Mouse (Mus musculus): Measurements from ENCODE around the gene Tbc1d15. TPM values are rescaled to one million over a fixed set of nuclear protein-coding genes. Genes with fewer than 3 reads are reported as not detected.

Tbc1d15 gene
- polyA plus RNA-seq, 1 experiment, result 3.1 TPM

- 95% methylated on average over 9 of the region's 9 CpGs for WGBS
- TF ChIP-seq POLR2A (IDR thresholded peaks at IDR 0.05; ENCODE audit: low read depth, low read length) (no peak), CTCF (IDR thresholded peaks at IDR 0.05; ENCODE audit: extremely low read depth, insufficient read depth, insufficient read length, insufficient replicate concordance) (no peak)
Measured at GRCm38 (mm10) chr10:115290671-115291070, 39.4 kb upstream of the Tbc1d15 start.

GRCm38 (mm10) chr10:115288856-115289255 is 37.6 kb upstream of the Tbc1d15 start:
- peaks cover 32% of the 10 kb centered on the region for H3K36me3 ChIP-seq (ENCODE audit: control insufficient read depth, insufficient read depth, low read length)
- H3K27ac ChIP-seq (ENCODE audit: insufficient read depth, low read length), result no peak overlapping the region
- 88% methylated on average over 8 of the region's 8 CpGs for WGBS
- TF ChIP-seq CTCF (IDR thresholded peaks at IDR 0.05; ENCODE audit: extremely low read depth, insufficient read depth, insufficient read length, insufficient replicate concordance) (no peak), POLR2A (IDR thresholded peaks at IDR 0.05; ENCODE audit: low read depth, low read length) (no peak)
- no peaks in the 10 kb centered on the region for H3K4me1 ChIP-seq (ENCODE audit: control insufficient read depth, insufficient read depth, insufficient read length)
- H3K4me3 ChIP-seq (ENCODE audit: extremely low read depth, insufficient read depth, insufficient read length), result no peak overlapping the region
- no peak for DNase-seq (ENCODE audit: low read depth in 1 of 2, low spot score in 2 of 2)
- H3K27me3 ChIP-seq (ENCODE audit: control insufficient read depth, insufficient read depth, low read length), result no peaks in the 10 kb centered on the region

More at GRCm38 (mm10) chr10:115290671-115291070, 39.4 kb upstream of the Tbc1d15 start:
- Histone ChIP-seq H3K27ac (ENCODE audit: insufficient read depth, low read length) (no peak overlapping the region), H3K36me3 (ENCODE audit: control insufficient read depth, insufficient read depth, low read length) (peaks cover 41% of the 10 kb centered on the region), H3K27me3 (ENCODE audit: control insufficient read depth, insufficient read depth, low read length) (no peaks in the 10 kb centered on the region), H3K4me3 (ENCODE audit: extremely low read depth, insufficient read depth, insufficient read length) (no peak overlapping the region), H3K4me1 (ENCODE audit: control insufficient read depth, insufficient read depth, insufficient read length) (no peaks in the 10 kb centered on the region)
- no peak for DNase-seq (ENCODE audit: low read depth in 1 of 2, low spot score in 2 of 2)

DNA sequence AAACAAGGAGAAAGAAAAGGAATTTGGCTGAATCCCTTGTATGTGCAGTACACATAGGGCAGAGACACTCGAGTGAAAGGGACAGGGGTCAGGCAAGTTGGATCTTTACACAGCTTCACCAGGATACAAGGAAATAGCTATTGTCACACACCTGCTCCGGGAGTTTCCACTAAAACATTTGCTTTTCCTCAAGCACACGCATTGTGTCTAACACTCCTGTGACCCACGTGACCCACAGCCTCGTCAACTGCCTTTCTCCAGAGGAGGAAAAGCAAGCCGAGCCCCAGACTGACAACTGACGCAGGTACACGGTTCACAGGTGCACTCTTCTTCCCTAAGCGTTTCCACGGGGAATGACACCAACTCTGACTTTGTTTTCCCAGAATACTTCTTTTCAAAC is 32.9 kb upstream of the Tbc1d15 start:
- H3K27me3 ChIP-seq (ENCODE audit: control insufficient read depth, insufficient read depth, low read length), result no peaks in the 10 kb centered on the region
- no peak overlapping the region for H3K4me3 ChIP-seq (ENCODE audit: extremely low read depth, insufficient read depth, insufficient read length)
- H3K36me3 ChIP-seq (ENCODE audit: control insufficient read depth, insufficient read depth, low read length), result peaks cover 10% of the 10 kb centered on the region
- WGBS, result 81% methylated on average over 10 of the region's 10 CpGs
- no peaks in the 10 kb centered on the region for H3K4me1 ChIP-seq (ENCODE audit: control insufficient read depth, insufficient read depth, insufficient read length)
- no peak for TF ChIP-seq CTCF (IDR thresholded peaks at IDR 0.05; ENCODE audit: extremely low read depth, insufficient read depth, insufficient read length, insufficient replicate concordance)
- TF ChIP-seq POLR2A (IDR thresholded peaks at IDR 0.05; ENCODE audit: low read depth, low read length), result no peak
- DNase-seq (ENCODE audit: low read depth in 1 of 2, low spot score in 2 of 2), result no peak
- H3K27ac ChIP-seq (ENCODE audit: insufficient read depth, low read length), result no peak overlapping the region

DNA sequence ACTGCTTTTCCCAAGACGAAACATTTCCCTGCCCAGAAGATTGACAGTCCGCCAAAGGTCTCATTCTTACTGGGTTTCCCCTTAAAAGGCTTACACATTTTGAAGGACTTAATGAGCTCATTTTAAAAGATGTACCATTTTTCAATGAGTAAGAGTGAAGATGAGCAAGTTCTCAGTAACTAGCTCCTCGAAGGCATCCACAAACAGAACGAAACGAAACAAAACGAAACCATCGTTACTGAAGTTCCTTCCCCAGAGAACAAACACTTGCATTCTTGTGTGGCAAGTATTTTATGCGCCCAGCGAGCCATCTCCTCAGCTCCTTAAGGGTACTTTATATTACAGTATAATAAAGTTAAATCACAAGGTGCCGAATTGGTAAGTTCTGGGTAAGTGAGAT is 30.1 kb upstream of the Tbc1d15 start:
- TF ChIP-seq POLR2A (IDR thresholded peaks at IDR 0.05; ENCODE audit: low read depth, low read length), result no peak
- TF ChIP-seq CTCF (IDR thresholded peaks at IDR 0.05; ENCODE audit: extremely low read depth, insufficient read depth, insufficient read length, insufficient replicate concordance), result no peak
- H3K27me3 ChIP-seq (ENCODE audit: control insufficient read depth, insufficient read depth, low read length), result no peaks in the 10 kb centered on the region
- H3K27ac ChIP-seq (ENCODE audit: insufficient read depth, low read length), result no peak overlapping the region
- no peak overlapping the region for H3K4me3 ChIP-seq (ENCODE audit: extremely low read depth, insufficient read depth, insufficient read length)
- no peak for DNase-seq (ENCODE audit: low read depth in 1 of 2, low spot score in 2 of 2)
- WGBS, result 92% methylated on average over 10 of the region's 10 CpGs
- peaks cover under 1% of the 10 kb centered on the region for H3K36me3 ChIP-seq (ENCODE audit: control insufficient read depth, insufficient read depth, low read length)
- no peaks in the 10 kb centered on the region for H3K4me1 ChIP-seq (ENCODE audit: control insufficient read depth, insufficient read depth, insufficient read length)

GRCm38 (mm10) chr10:115271649-115272048 is 20.4 kb upstream of the Tbc1d15 start:
- no peak for TF ChIP-seq CTCF (IDR thresholded peaks at IDR 0.05; ENCODE audit: extremely low read depth, insufficient read depth, insufficient read length, insufficient replicate concordance)
- DNase-seq (ENCODE audit: low read depth in 1 of 2, low spot score in 2 of 2), result no peak
- Histone ChIP-seq H3K36me3 (ENCODE audit: control insufficient read depth, insufficient read depth, low read length) (no peaks in the 10 kb centered on the region), H3K27me3 (ENCODE audit: control insufficient read depth, insufficient read depth, low read length) (no peaks in the 10 kb centered on the region), H3K4me3 (ENCODE audit: extremely low read depth, insufficient read depth, insufficient read length) (no peak overlapping the region), H3K27ac (ENCODE audit: insufficient read depth, low read length) (no peak overlapping the region), H3K4me1 (ENCODE audit: control insufficient read depth, insufficient read depth, insufficient read length) (no peaks in the 10 kb centered on the region)
- WGBS, result 74% methylated on average over 5 of the region's 5 CpGs

- Histone ChIP-seq H3K27ac (ENCODE audit: insufficient read depth, low read length) (no peak overlapping the region), H3K36me3 (ENCODE audit: control insufficient read depth, insufficient read depth, low read length) (no peaks in the 10 kb centered on the region), H3K4me3 (ENCODE audit: extremely low read depth, insufficient read depth, insufficient read length) (no peak overlapping the region), H3K27me3 (ENCODE audit: control insufficient read depth, insufficient read depth, low read length) (no peaks in the 10 kb centered on the region), H3K4me1 (ENCODE audit: control insufficient read depth, insufficient read depth, insufficient read length) (no peaks in the 10 kb centered on the region)
- TF ChIP-seq CTCF (IDR thresholded peaks at IDR 0.05; ENCODE audit: extremely low read depth, insufficient read depth, insufficient read length, insufficient replicate concordance) (no peak), POLR2A (IDR thresholded peaks at IDR 0.05; ENCODE audit: low read depth, low read length) (no peak)
- DNase-seq (ENCODE audit: low read depth in 1 of 2, low spot score in 2 of 2), result no peak
- 87% methylated on average over 12 of the region's 12 CpGs for WGBS
Measured at GRCm38 (mm10) chr10:115270612-115271390, 19.5 kb upstream of the Tbc1d15 start.

GRCm38 (mm10) chr10:115262926-115263562 is 11.8 kb upstream of the Tbc1d15 start:
- 69% methylated on average over 5 of the region's 5 CpGs for WGBS
- Histone ChIP-seq H3K36me3 (ENCODE audit: control insufficient read depth, insufficient read depth, low read length) (no peaks in the 10 kb centered on the region), H3K4me3 (ENCODE audit: extremely low read depth, insufficient read depth, insufficient read length) (no peak overlapping the region), H3K27ac (ENCODE audit: insufficient read depth, low read length) (no peak overlapping the region), H3K4me1 (ENCODE audit: control insufficient read depth, insufficient read depth, insufficient read length) (no peaks in the 10 kb centered on the region), H3K27me3 (ENCODE audit: control insufficient read depth, insufficient read depth, low read length) (no peaks in the 10 kb centered on the region)
- TF ChIP-seq POLR2A (IDR thresholded peaks at IDR 0.05; ENCODE audit: low read depth, low read length), result no peak
- no peak for TF ChIP-seq CTCF (IDR thresholded peaks at IDR 0.05; ENCODE audit: extremely low read depth, insufficient read depth, insufficient read length, insufficient replicate concordance)
- DNase-seq (ENCODE audit: low read depth in 1 of 2, low spot score in 2 of 2), result no peak

All from spleen, adult 2 months (tissue).